Mouse (Mus musculus) duodenum, adult 2 months (tissue): ENCODE measurements around the gene Irak1. TPM values are rescaled to one million over a fixed set of nuclear protein-coding genes. Genes with fewer than 3 reads are reported as not detected.

ENCODE experiments used
- polyA plus RNA-seq: library from polyadenylated mRNA; depleted of rRNA; stranded (reverse); fragments of >200 nt; gene quantifications from 2 replicates; pipeline ENCODE4 v1.2.3, GENCODE M21; 2012; ENCODE audit warnings: low replicate concordance; rRNA removed

The Irak1 gene
- polyA plus RNA-seq: 62.8 and 156 TPM in 2 replicates

DNA sequence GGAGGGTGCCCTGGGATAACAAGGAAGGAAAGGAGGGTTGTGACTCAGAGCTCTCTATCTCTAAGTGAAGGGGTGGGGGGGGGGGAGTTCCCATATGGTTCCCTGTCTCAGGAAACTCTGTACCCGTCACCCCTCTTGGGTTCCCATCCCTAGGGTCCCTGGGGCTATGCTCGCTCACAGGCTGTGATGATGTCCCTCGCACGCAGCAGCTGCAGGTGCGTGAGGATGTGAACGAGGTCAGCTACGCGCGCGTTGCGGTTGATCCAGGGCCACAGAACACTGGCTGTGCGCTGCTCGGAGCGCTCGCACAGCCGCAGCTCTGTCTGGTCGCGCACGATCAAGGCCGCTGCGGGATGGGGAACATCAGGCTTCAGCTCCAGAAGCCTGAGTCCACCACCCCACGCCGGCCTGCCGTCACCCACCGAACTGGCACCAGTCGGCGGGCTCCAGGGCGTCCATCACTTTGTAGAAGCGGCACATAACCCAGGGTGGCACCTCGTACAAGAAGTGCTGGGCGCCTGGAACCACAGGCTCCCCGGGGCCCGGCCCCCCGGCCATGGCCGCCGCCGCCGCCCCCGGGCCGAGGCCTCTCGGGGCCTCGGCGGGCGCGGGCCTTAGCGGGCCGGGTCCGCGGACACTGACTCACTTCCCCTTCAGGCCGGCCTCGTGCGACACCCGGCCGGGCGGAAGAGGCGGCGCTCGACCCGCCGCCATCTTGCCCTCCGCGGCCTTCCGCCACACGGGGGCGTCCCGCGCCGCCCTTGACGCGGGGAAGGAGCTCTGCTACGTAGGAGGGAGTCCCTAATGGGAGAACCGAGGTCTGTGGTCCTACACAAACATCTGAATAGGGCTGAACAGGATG is at the start of gene Irak1:
Gene Irak1, minus strand, starts transcription at position 731 of the 862 bp plus-strand sequence.

DNA sequence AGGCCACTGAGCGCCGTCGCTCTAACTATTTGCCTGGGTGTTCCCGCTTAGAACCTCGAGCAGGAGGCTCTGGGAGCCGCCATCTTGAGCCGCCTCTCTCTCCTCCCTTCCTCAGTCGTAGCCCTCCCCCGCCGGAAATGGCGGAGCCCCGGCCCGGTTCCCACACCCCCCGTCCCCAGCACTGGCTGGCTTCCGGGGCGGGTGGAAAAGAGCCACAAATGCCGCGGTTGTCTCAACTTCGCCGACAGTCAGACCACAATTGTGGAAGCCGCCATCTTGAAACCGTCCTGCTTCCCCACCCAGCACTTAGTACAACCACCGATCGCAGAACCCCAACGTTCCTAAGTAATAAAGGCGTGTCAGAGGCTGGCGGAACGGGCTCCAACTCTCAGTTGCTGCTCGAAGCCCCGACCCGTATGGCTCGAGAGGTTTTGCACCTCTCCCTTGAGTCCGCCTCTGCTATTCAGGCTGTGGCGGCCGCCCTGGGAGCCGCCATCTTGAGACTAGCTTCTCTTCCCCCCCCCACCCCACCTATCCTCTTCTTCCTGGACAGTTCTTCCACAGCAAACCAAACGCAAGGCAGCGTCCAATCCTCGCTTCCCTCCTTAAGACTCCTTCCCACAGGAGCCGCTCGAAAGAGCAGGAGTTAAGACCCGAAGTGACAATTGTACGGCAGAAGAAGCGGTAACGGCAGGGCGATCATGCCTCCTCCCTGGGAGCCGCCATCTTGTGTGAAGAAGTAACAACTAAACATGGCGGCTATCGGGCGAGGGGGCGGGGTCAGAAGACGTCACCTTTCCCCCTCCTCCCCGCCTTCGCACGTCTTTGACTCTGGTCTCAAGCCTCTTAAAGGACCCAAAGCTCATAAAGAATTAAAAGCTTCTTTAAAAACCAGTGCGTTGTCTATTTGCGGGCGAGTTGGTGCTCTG is 57.2 kb downstream of the Irak1 start, which contains the start of gene Hcfc1:
Gene Hcfc1, minus strand, starts transcription at position 110 of the 929 bp plus-strand sequence.

Other genes starting within 250 kb of the Irak1 start
- 3.5 and 6.0 TPM in 2 replicates for gene Srpk3, start 249.5 kb downstream of the Irak1 start, polyA plus RNA-seq
- 111 and 121 TPM in 2 replicates for gene Idh3g, start 237.0 kb downstream of the Irak1 start, polyA plus RNA-seq
- gene Ssr4, start 236.9 kb downstream of the Irak1 start, polyA plus RNA-seq: 251 and 470 TPM in 2 replicates
- 0.61 and 0.63 TPM in 2 replicates for gene Pdzd4, start 198.9 kb downstream of the Irak1 start, polyA plus RNA-seq
- 0.12 TPM in 1 of 2 replicates, not detected in the other for gene Avpr2, start 131.8 kb downstream of the Irak1 start, polyA plus RNA-seq
- 8.4 and 14.6 TPM in 2 replicates for gene L1cam, start 127.8 kb downstream of the Irak1 start, polyA plus RNA-seq
- 13.0 and 26.2 TPM in 2 replicates for gene Arhgap4, start 102.0 kb downstream of the Irak1 start, polyA plus RNA-seq
- 45.3 and 49.0 TPM in 2 replicates for gene Naa10, start 102.0 kb downstream of the Irak1 start, polyA plus RNA-seq
- 1.5 and 1.6 TPM in 2 replicates for gene Renbp, start 93.1 kb downstream of the Irak1 start, polyA plus RNA-seq
- gene Hcfc1, start 57.6 kb downstream of the Irak1 start, polyA plus RNA-seq: 32.2 and 81.2 TPM in 2 replicates
- gene Opn1mw, start 103.5 kb upstream of the Irak1 start, polyA plus RNA-seq: not detected in 2 replicates
- gene Mecp2, start 111.4 kb upstream of the Irak1 start, polyA plus RNA-seq: 1.9 and 2.2 TPM in 2 replicates
- not detected in 2 replicates for gene Tex28, start 143.9 kb upstream of the Irak1 start, polyA plus RNA-seq
- not detected in 2 replicates for gene Tktl1, start 153.3 kb upstream of the Irak1 start, polyA plus RNA-seq
- 252 and 315 TPM in 2 replicates for gene Flna, start 225.9 kb upstream of the Irak1 start, polyA plus RNA-seq
- gene Emd, start 230.8 kb upstream of the Irak1 start, polyA plus RNA-seq: 32.5 and 51.7 TPM in 2 replicates
- 597 and 840 TPM in 2 replicates for gene Rpl10, start 246.9 kb upstream of the Irak1 start, polyA plus RNA-seq